Mouse (Mus musculus) MEL (cell line): ENCODE results near the gene March10.

Source experiments
- CHD2 ChIP-seq: IDR thresholded peaks from 2 replicates; pipeline ENCODE4 v1.6.1; 2011; ENCODE audit warnings: low read length, improper control_type of control experiment
- GABPA ChIP-seq: IDR thresholded peaks from 2 replicates; pipeline ENCODE4 v1.6.1; 2012; ENCODE audit warnings: low read depth, mild to moderate bottlenecking, inconsistent platforms, low read length, improper control_type of control experiment, moderate library complexity
- ZC3H11A ChIP-seq: IDR thresholded peaks from 2 replicates; pipeline ENCODE4 v1.6.1; 2012; ENCODE audit warnings: low read depth, mild to moderate bottlenecking, inconsistent platforms, low read length, improper control_type of control experiment

GRCm38 (mm10) chr11:105484993-105485392 lies 28.5 kb upstream of the March10 start:
- no peak for TF ChIP-seq ZC3H11A
- TF ChIP-seq GABPA, result no peak
- TF ChIP-seq CHD2, result no peak
